Mouse (Mus musculus) liver, embryonic 16.5 days (tissue): ENCODE results near the gene Cideb. TPM values are rescaled to one million over a fixed set of nuclear protein-coding genes. Genes with fewer than 3 reads are reported as not detected.
A peak's percentile ranks its signal among the peaks of the same experiment; 100 is the strongest.

Experiments used
- ATAC-seq: fragments of 200-750 bp; cut with Nextera tagmentation; 2 replicates; pipeline ENCODE4 v1.8.0; 2017; ENCODE audit warnings: low read depth, mild to moderate bottlenecking, moderate number of reproducible peaks, moderate library complexity
- H3K27ac ChIP-seq: fragments of 300-500 bp; sonication (generic); 2 replicates; pipeline ENCODE4 v1.5.1; 2014; ENCODE audit warnings: mild to moderate bottlenecking, low read length
- H3K27me3 ChIP-seq: fragments of 300-500 bp; sonication (generic); 2 replicates; pipeline ENCODE4 v1.6.1; 2014; ENCODE audit warnings: low read depth, low read length, mixed read lengths; ENCODE audit not compliant: control insufficient read depth, insufficient read depth
- H3K36me3 ChIP-seq: fragments of 300-500 bp; sonication (generic); 2 replicates; pipeline ENCODE4 v1.6.1; 2014; ENCODE audit warnings: mild to moderate bottlenecking; ENCODE audit not compliant: control insufficient read depth, insufficient read depth
- H3K4me1 ChIP-seq: fragments of 300-500 bp; sonication (generic); 2 replicates; pipeline ENCODE4 v1.6.1; 2014; ENCODE audit warnings: low read depth, low read length, mixed read lengths; ENCODE audit not compliant: control insufficient read depth
- H3K4me2 ChIP-seq: fragments of 300-500 bp; sonication (generic); 2 replicates; pipeline ENCODE4 v1.6.1; 2014; ENCODE audit warnings: low read depth, low read length, mixed read lengths
- H3K4me3 ChIP-seq: fragments of 300-500 bp; sonication (generic); 2 replicates; pipeline ENCODE4 v1.5.1; 2014; ENCODE audit warnings: low read depth, mild to moderate bottlenecking, low read length
- H3K9ac ChIP-seq: fragments of 300-500 bp; sonication (generic); 2 replicates; pipeline ENCODE4 v1.6.1; 2014; ENCODE audit warnings: low read depth, low read length
- H3K9me3 ChIP-seq: fragments of 300-500 bp; sonication (generic); replicated peaks from 2 replicates; pipeline ENCODE4 v1.6.1; 2016; ENCODE audit warnings: low read length; ENCODE audit not compliant: control insufficient read depth
- WGBS: fragments of 180-500 bp; shearing (Covaris S2); extraction: QIAGEN DNeasy Blood & Tissue Kit; methylation state at CpG from one replicate; pipeline ENCODE4 v1.1.7; 2014; ENCODE audit not compliant: insufficient replicate concordance; 5-methylcytosine and 5-hydroxymethylcytosine counted together
- polyA plus RNA-seq: library from polyadenylated mRNA; unstranded; fragments of >200 nt; fragmentation: Nextera tagmentation; extraction: Ambion mirVana; gene quantifications from 2 replicates; pipeline ENCODE4 v1.2.1, GENCODE M21; 2015

Cideb gene
- polyA plus RNA-seq, 1 experiment from 2014 or later = 86.9 TPM

GRCm38 (mm10) chr14:55734869-55735268 is 23.4 kb downstream of the Cideb start:
- Histone ChIP-seq H3K9me3 (no peaks in the 10 kb centered on the region), H3K9ac (no peak overlapping the region), H3K4me2 (no peak overlapping the region), H3K27ac (no peak overlapping the region), H3K36me3 (0 out of 2 replicates have a peak, but pooled peaks cover 3% of the 10 kb centered on the region), H3K4me3 (no peak overlapping the region), H3K27me3 (no peaks in the 10 kb centered on the region; the same call in 1 of the 2 replicates), H3K4me1 (no peaks in the 10 kb centered on the region)
- WGBS = 58% methylated on average over 7 of the region's 7 CpGs
- no peak for ATAC-seq

- WGBS = 59% methylated on average over 10 of the region's 10 CpGs
- H3K9ac ChIP-seq = no peak overlapping the region
- no peaks in the 10 kb centered on the region for H3K9me3 ChIP-seq
- ATAC-seq = no peak
- H3K4me3 ChIP-seq = no peak overlapping the region
- no peaks in the 10 kb centered on the region for H3K36me3 ChIP-seq
- no peaks in the 10 kb centered on the region for H3K4me1 ChIP-seq
- H3K27me3 ChIP-seq = no peaks in the 10 kb centered on the region; the same call in 1 of the 2 replicates
- no peak overlapping the region for H3K27ac ChIP-seq
- no peak overlapping the region for H3K4me2 ChIP-seq
These were observed 24.4 kb downstream of the Cideb start for GRCm38 (mm10) chr14:55733889-55734288.

- no peaks in the 10 kb centered on the region for H3K9me3 ChIP-seq
- no peaks in the 10 kb centered on the region; the same call in 1 of the 2 replicates for H3K27me3 ChIP-seq
- no peak overlapping the region for H3K4me3 ChIP-seq
- no peak for ATAC-seq
- no peak overlapping the region for H3K9ac ChIP-seq
- no peak overlapping the region for H3K4me2 ChIP-seq
- H3K4me1 ChIP-seq = no peaks in the 10 kb centered on the region; the same call in 1 of the 2 replicates
- no peaks in the 10 kb centered on the region for H3K36me3 ChIP-seq
- WGBS = 55% methylated on average over 7 of the region's 7 CpGs
- no peak overlapping the region for H3K27ac ChIP-seq
These were observed 27.7 kb downstream of the Cideb start for GRCm38 (mm10) chr14:55730531-55731032.

- no peak overlapping the region for H3K9ac ChIP-seq
- H3K4me3 ChIP-seq = no peak overlapping the region
- no peaks in the 10 kb centered on the region; the same call in 1 of the 2 replicates for H3K4me1 ChIP-seq
- H3K27ac ChIP-seq = no peak overlapping the region
- ATAC-seq = no peak
- H3K36me3 ChIP-seq = no peaks in the 10 kb centered on the region
- no peaks in the 10 kb centered on the region; the same call in 1 of the 2 replicates for H3K27me3 ChIP-seq
- 66% methylated on average over 7 of the region's 7 CpGs for WGBS
- no peak overlapping the region for H3K4me2 ChIP-seq
- H3K9me3 ChIP-seq = no peaks in the 10 kb centered on the region
These were observed 28.1 kb downstream of the Cideb start for GRCm38 (mm10) chr14:55730116-55730515.

GRCm38 (mm10) chr14:55727889-55728685 is 30.2 kb downstream of the Cideb start:
- no peak overlapping the region for H3K4me3 ChIP-seq
- ATAC-seq = peak; percentile 12; the same call in 1 of the 2 replicates
- no peaks in the 10 kb centered on the region for H3K36me3 ChIP-seq
- 48% methylated on average over 8 of the region's 8 CpGs for WGBS
- H3K27me3 ChIP-seq = no peaks in the 10 kb centered on the region
- H3K4me2 ChIP-seq = no peak overlapping the region
- H3K9me3 ChIP-seq = no peaks in the 10 kb centered on the region
- no peak overlapping the region for H3K27ac ChIP-seq
- H3K4me1 ChIP-seq = peaks cover 15% of the 10 kb centered on the region
- H3K9ac ChIP-seq = no peak overlapping the region

- ATAC-seq = no peak
These were observed 32.0 kb downstream of the Cideb start for GRCm38 (mm10) chr14:55726261-55726660.

GRCm38 (mm10) chr14:55724411-55724871 is 33.8 kb downstream of the Cideb start:
- Histone ChIP-seq H3K27ac (0 out of 2 replicates have a peak overlapping the region, but pooled peaks have one; percentile 4), H3K4me1 (peaks cover 29% of the 10 kb centered on the region)
- no peak for ATAC-seq

More at GRCm38 (mm10) chr14:55726261-55726660, 32.0 kb downstream of the Cideb start:
- H3K27me3 ChIP-seq = no peaks in the 10 kb centered on the region
- no peak overlapping the region for H3K4me2 ChIP-seq
- H3K4me1 ChIP-seq = peaks cover 28% of the 10 kb centered on the region
- no peak overlapping the region for H3K9ac ChIP-seq
- no peak overlapping the region for H3K27ac ChIP-seq
- no peaks in the 10 kb centered on the region for H3K9me3 ChIP-seq
- H3K36me3 ChIP-seq = no peaks in the 10 kb centered on the region
- no peak overlapping the region for H3K4me3 ChIP-seq

GRCm38 (mm10) chr14:55723433-55723832 is 34.8 kb downstream of the Cideb start:
- Histone ChIP-seq H3K27me3 (no peaks in the 10 kb centered on the region), H3K27ac (peak overlapping the region; percentile 39; the same call in 1 of the 2 replicates), H3K36me3 (no peaks in the 10 kb centered on the region), H3K4me3 (no peak overlapping the region), H3K9ac (no peak overlapping the region), H3K9me3 (no peaks in the 10 kb centered on the region), H3K4me1 (peaks cover 29% of the 10 kb centered on the region), H3K4me2 (no peak overlapping the region)
- no peak for ATAC-seq
- 60% methylated on average over 7 of the region's 7 CpGs for WGBS

More at GRCm38 (mm10) chr14:55724411-55724871, 33.8 kb downstream of the Cideb start:
- Histone ChIP-seq H3K4me2 (no peak overlapping the region), H3K27me3 (no peaks in the 10 kb centered on the region), H3K9me3 (no peaks in the 10 kb centered on the region), H3K36me3 (no peaks in the 10 kb centered on the region), H3K4me3 (no peak overlapping the region), H3K9ac (no peak overlapping the region)
- WGBS = 18% methylated on average over 8 of the region's 8 CpGs

GRCm38 (mm10) chr14:55722438-55722945 is 35.8 kb downstream of the Cideb start:
- no peaks in the 10 kb centered on the region for H3K9me3 ChIP-seq
- no peaks in the 10 kb centered on the region; the same call in 1 of the 2 replicates for H3K36me3 ChIP-seq
- H3K4me2 ChIP-seq = peak overlapping the region; percentile 80
- H3K27me3 ChIP-seq = no peaks in the 10 kb centered on the region
- no peak for ATAC-seq
- peak overlapping the region; percentile 77 for H3K4me3 ChIP-seq
- WGBS = 29% methylated on average over 8 of the region's 8 CpGs
- peaks cover 29% of the 10 kb centered on the region for H3K4me1 ChIP-seq
- no peak overlapping the region; the same call in 1 of the 2 replicates for H3K9ac ChIP-seq
- H3K27ac ChIP-seq = peak overlapping the region; percentile 31; the same call in 1 of the 2 replicates
